Mouse (Mus musculus) macrophage (primary cell): ENCODE results near the gene Epn2. TPM values are rescaled to one million over a fixed set of nuclear protein-coding genes. Genes with fewer than 3 reads are reported as not detected.
"Not testable (repeated sequence)": the region's sequence is repeated elsewhere in the genome, so short reads cannot be mapped to it uniquely, and the experiment has no call there.

Experiments
- H3K27ac ChIP-seq: fragments of 350-480 bp; formaldehyde crosslinking; 2 replicates; pipeline ENCODE4 v1.9.0; 2021
- H3K36me3 ChIP-seq: fragments of 350-480 bp; formaldehyde crosslinking; 2 replicates; pipeline ENCODE4 v1.9.0; 2021; ENCODE audit errors: inconsistent target
- H3K4me3 ChIP-seq: fragments of 350-480 bp; formaldehyde crosslinking; 2 replicates; pipeline ENCODE4 v1.9.0; 2021; ENCODE audit errors: inconsistent target
- H3K79me2 ChIP-seq: fragments of 350-480 bp; formaldehyde crosslinking; 2 replicates; pipeline ENCODE4 v1.9.0; 2021; ENCODE audit errors: inconsistent target
- WGBS: methylation state at CpG from one replicate; pipeline ENCODE4 v1.1.7; 2026; ENCODE audit warnings: inconsistent platforms; ENCODE audit not compliant: missing documents; 5-methylcytosine and 5-hydroxymethylcytosine counted together
- polyA plus RNA-seq: library from polyadenylated mRNA; stranded (reverse); fragments of 250-400 nt; gene quantifications from 3 replicates; pipeline ENCODE4 v1.2.4, GENCODE M21; 2018; ENCODE audit warnings: inconsistent platforms

The Epn2 gene
- polyA plus RNA-seq, 1 experiment from 2014 or later: 0.98 TPM

DNA sequence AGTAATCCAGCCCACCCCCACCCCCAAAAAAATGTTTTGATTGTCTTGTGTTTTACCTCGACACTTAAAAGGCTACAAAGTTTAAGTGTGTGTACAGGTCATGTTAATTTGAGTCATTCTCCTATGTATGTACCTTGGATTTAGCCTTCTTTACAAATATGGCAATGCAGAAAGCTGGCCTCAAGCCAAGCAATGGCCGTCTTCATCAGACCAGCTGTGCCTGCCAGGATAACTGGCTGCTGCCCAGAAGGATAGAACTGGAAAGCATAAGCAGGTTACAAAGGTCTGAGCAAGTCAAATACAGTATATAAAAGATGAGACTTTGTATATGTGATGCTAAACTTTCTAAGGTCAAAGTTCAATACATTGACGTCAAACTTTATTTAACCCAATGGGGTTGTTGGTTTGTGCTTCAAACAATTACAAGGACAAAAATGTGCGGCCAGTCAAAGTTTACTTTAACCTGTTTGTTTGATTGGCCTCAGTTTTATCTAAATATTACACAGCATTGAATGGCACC is 32.7 kb upstream of the Epn2 start:
- H3K79me2 ChIP-seq: no peaks in the 10 kb centered on the region
- no peaks in the 10 kb centered on the region for H3K36me3 ChIP-seq
- no peak overlapping the region for H3K27ac ChIP-seq
- 93% methylated on average over 4 of the region's 4 CpGs for WGBS
- no peak overlapping the region for H3K4me3 ChIP-seq

DNA sequence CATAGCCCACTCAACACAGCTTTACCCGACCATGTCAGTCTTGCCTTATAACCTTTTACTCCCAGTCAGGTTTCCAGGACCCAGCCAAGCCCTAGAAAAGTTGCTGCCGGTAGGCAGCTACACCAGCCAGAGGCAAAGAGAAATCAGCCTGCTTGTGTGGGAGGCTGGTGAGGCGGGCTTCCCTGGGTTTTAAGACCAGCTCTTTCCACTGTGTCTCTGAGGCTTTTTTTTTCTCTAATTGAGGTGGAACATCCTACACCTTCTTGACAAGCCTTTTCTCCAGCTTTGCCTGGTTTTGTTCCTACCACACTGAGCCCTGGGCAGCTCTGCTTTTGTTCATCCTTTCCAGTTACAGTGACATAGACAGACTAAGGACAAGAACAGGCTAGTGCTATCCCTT is 31.7 kb upstream of the Epn2 start:
- Histone ChIP-seq H3K4me3 (no peak overlapping the region), H3K36me3 (no peaks in the 10 kb centered on the region), H3K27ac (no peak overlapping the region), H3K79me2 (no peaks in the 10 kb centered on the region)
- 82% methylated on average over 3 of the region's 3 CpGs for WGBS

DNA sequence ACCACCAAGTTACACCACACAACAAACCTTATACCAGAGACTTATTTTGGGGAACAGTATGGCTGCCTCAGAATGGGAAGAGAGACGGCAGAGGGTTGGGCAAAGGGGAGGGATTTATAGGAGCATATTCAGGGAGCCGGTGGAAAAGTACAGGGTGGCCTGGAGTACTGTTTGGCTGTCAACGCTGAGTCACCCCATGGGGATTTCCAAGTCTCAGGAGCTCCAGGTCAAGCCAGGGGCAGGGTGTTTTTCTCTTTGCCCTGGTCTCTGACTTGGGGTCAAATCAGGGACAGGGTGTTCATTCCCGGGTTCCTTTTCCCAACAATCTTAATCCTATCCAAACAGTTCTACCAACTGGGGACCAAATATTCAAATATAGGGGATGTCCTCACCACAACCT is 28.6 kb upstream of the Epn2 start:
- no peaks in the 10 kb centered on the region for H3K79me2 ChIP-seq
- 89% methylated on average over 3 of the region's 4 CpGs for WGBS
- H3K4me3 ChIP-seq: no peak overlapping the region
- H3K27ac ChIP-seq: no peak overlapping the region
- H3K36me3 ChIP-seq: no peaks in the 10 kb centered on the region

DNA sequence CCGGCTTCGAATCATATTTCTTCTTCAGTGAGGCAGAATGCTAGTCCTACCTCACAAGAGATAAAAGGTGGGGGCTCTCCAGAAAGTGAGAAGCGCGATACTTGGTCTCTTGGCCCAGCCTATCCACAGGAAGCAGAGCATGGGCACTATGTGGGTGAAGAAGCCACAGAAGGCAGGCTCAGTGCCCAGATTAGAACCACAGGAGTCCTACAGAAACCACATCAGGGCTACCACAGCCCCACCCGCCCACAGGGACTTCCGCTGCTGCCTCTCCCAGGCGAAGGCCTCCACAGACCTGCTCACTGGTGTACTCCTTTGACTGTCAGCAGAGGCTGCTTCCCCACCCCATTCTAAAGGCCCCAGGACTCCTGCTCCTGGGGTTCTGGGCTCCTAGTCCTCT is 23.2 kb upstream of the Epn2 start:
- 3% methylated on average over 7 of the region's 7 CpGs for WGBS
- H3K36me3 ChIP-seq: no peaks in the 10 kb centered on the region
- H3K27ac ChIP-seq: no peak overlapping the region
- no peaks in the 10 kb centered on the region for H3K79me2 ChIP-seq
- H3K4me3 ChIP-seq: no peak overlapping the region

DNA sequence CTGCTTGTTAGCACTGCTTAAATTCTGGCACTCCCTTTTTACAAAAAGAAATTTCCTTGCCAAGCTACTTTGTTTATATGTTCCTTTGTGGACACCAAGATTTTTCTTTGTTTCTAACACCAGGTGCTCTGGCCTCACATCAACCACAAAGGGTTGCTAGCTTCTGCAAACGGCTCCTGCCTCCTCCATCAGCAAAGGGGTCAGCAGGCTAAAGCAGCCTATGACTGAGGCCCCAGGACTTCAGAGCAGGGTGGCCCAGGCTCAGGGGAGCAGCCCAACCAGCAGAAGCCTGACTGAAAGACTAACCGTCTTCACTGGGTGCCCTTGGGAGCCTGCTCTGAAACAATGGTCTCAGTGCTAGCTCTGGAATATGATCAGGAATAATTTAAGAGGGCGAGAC is 22.0 kb upstream of the Epn2 start:
- H3K27ac ChIP-seq: no peak overlapping the region
- 49% methylated on average over 3 of the region's 3 CpGs for WGBS
- no peaks in the 10 kb centered on the region for H3K36me3 ChIP-seq
- H3K79me2 ChIP-seq: no peaks in the 10 kb centered on the region
- no peak overlapping the region for H3K4me3 ChIP-seq

DNA sequence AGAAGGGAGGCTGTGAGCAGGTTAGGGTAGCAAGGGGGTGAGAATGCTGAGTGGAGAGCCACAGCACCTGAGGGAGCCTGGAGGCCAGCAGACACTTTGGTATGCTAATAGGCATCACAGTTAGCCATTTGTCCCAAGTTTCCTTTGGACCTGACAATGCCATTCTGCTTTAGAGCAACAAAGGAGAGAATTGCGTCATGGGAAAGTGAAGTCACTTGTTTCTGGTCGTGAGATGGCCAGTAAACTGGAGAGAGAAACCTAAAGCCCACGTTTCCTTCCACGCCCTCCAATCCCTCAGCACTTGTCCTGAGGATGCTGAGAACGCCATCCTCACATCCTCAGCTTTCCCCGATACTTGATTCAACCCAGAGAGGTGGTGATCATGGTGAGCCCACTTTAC is 18.9 kb upstream of the Epn2 start:
- H3K27ac ChIP-seq: no peak overlapping the region
- no peaks in the 10 kb centered on the region for H3K36me3 ChIP-seq
- 51% methylated on average over 6 of the region's 6 CpGs for WGBS
- H3K4me3 ChIP-seq: no peak overlapping the region
- H3K79me2 ChIP-seq: no peaks in the 10 kb centered on the region

DNA sequence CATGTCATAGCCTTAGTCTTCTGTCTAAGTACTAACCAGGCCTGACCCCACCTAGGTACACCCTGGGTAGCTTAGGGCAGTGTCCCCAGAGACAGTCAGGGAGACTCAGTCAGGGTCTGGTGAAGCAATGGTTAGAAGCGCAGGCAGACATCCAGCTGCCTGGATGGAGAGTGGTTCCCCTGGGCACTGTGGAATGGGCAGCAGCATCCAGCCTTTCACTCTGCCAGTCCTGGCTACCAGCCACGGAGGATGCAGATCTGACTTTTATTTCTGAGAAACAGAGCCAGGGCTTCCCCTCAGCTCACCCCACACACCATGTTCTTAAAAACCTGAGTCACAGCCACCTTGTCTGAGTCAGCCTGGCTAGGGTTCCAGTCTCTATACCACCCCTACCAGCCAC is 18.0 kb upstream of the Epn2 start:
- Histone ChIP-seq H3K79me2 (no peaks in the 10 kb centered on the region), H3K4me3 (no peak overlapping the region), H3K36me3 (no peaks in the 10 kb centered on the region), H3K27ac (no peak overlapping the region)
- 68% methylated on average over 2 of the region's 2 CpGs for WGBS

DNA sequence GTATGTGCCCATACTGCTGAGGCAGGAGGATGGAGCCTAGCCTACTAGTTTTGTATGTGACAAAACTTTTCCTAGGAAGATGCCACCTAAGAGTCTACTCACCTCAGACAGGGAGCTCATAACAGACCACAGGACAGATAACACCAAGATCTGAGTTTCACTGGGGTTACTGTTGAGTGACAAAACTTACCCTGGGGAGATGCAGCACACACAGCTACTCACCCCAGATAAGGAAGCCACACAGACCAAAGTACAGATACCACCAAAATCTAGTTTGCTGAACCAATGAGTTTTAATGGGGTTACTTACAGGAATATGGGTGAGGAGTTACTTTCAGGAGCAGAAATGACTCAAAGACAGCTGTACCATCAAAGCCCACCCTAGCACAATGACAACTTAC is 13.6 kb upstream of the Epn2 start:
- H3K79me2 ChIP-seq: no peaks in the 10 kb centered on the region
- H3K36me3 ChIP-seq: no peaks in the 10 kb centered on the region
- H3K4me3 ChIP-seq: no peak overlapping the region
- no peak overlapping the region for H3K27ac ChIP-seq

DNA sequence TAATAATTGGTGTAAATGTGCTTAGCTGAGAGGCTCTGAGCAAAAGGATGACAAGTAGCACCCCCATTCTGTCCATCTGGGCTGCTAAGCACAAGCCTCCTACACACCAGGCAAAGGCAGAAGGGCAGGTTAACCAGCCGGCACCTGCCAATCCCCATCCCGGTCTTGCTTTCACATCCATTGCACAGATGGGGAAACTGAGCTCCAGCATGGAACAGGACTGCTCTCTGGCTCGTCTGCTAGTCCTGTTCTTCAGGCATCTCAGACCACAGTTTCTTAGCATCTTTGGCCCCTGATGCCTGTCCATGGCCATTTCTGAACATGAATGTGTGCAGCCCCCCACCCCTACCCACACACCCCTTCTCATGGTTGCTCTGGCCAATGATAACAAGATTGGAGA is 12.6 kb upstream of the Epn2 start:
- no peaks in the 10 kb centered on the region for H3K36me3 ChIP-seq
- no peak overlapping the region for H3K4me3 ChIP-seq
- no peak overlapping the region for H3K27ac ChIP-seq
- WGBS: 89% methylated on average over 3 of the region's 3 CpGs
- no peaks in the 10 kb centered on the region for H3K79me2 ChIP-seq

DNA sequence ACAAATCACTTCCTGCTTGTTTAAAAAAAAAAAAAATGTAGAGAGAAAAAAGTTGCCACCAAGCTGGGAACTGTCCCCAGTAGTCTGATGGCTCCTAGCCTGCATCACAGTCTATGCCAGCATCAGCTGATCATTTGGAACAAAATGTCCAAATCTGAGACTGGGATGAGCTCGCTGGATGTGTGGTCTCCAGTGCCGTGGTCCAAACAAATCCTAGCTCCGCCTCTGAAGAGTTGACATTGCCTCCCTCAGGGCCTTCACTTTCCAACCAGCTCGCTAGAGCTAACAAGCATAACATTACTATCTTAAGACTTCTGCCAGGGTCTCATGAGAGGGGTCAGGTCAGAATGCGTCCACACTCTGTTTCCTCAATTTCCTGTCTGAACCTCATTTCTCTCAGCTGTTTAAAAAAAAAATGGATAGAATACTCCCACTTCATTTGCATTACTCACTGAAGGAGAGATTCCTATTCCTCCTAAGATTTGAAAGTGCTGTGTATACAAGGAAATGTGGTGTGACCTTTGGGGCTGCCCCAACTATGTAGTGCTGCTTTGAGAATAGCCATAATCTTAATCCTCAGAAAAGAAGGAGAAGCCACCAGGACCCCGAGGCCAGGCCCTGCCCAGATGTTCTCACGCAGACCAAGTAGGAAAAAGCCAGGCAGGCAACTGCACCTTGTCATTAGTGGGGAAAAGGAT is 11.2 kb upstream of the Epn2 start:
- H3K27ac ChIP-seq: no peak overlapping the region
- 58% methylated on average over 7 of the region's 7 CpGs for WGBS
- no peak overlapping the region for H3K4me3 ChIP-seq
- H3K79me2 ChIP-seq: no peaks in the 10 kb centered on the region
- H3K36me3 ChIP-seq: no peaks in the 10 kb centered on the region

DNA sequence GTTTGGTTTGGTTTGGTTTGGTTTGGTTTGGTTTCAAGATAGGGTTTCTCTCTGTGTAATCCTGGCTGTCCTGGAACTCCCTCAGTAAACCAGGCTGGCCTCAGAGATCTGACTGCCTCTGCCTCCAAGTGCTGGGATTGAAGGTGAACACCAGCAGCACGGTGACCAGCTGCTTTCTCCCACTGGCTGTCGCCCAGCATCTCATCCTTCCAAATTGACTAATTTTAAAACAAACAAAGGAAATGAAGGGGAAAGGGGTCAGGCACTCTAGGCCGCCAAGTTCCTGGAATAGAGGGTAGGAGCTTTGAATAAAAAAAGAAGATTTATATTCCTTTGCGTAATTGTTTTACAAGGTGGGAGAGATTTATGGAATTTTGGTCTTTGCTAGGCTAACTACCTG is 5.9 kb upstream of the Epn2 start:
- WGBS: 54% methylated on average over 4 of the region's 4 CpGs
- H3K27ac ChIP-seq: no peak overlapping the region
- no peaks in the 10 kb centered on the region for H3K36me3 ChIP-seq
- H3K79me2 ChIP-seq: no peaks in the 10 kb centered on the region
- H3K4me3 ChIP-seq: no peak overlapping the region

DNA sequence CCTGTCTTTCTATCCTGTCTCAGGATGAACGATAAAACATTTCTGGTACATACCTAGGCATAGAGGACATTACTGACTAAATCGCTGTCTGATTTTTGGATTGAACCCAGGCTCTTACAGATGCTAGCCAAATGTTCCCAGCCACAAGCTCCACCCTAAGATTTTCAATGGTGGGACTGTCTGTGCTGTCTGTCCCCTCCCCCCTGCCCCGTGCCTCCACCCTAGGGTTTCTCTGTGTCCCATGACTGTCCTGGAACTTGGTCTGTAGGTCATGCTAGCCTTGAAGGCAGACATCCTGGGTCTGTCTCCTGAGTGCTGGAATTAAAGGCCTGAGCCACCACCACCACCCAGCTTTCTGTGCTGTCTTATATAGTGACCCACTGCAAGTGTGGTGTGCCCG is 5.3 kb upstream of the Epn2 start:
- Histone ChIP-seq H3K79me2 (no peaks in the 10 kb centered on the region), H3K4me3 (no peak overlapping the region), H3K36me3 (no peaks in the 10 kb centered on the region), H3K27ac (no peak overlapping the region)
- 76% methylated on average over 4 of the region's 4 CpGs for WGBS

DNA sequence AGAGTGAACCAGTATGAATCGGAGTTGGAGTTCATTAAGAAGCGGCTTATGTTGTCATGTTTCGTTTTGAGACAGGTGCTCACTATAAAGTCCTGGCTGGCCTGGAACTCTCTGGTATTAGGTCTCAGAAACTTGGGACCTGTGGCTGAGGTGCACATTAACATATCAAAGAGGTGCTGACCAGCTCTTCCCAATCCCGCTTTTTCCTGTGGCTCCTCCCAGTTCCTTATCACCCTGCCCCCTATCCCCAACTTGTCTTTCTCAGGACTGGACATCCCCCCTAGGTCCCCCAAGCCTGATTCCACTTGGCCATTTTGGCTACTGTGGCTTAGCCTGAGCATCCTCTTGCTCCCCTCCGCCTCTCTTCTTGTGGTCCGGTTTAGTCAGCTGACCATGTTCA is 4.6 kb upstream of the Epn2 start:
- H3K4me3 ChIP-seq: no peak overlapping the region
- WGBS: 89% methylated on average over 6 of the region's 6 CpGs
- H3K79me2 ChIP-seq: no peaks in the 10 kb centered on the region
- H3K36me3 ChIP-seq: no peaks in the 10 kb centered on the region
- H3K27ac ChIP-seq: no peak overlapping the region

DNA sequence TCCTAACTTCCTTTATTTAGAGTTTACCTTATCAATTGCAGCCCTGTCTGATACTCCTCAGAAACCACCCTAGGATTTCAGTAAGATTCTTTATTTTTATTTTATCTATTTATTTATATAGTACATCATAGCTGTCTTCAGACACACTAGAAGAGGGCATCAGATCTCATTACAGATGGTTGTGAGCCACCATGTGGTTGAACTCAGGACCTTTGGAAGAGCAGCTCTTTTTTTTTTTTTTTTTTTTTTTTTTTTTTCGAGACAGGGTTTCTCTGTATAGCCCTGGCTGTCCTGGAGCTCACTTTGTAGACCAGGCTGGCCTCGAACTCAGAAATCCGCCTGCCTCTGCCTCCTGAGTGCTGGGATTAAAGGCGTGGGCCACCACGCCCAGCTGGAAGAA is 3.3 kb upstream of the Epn2 start:
- H3K4me3 ChIP-seq, H3K79me2 ChIP-seq, H3K27ac ChIP-seq, H3K36me3 ChIP-seq: not testable (repeated sequence)
- 71% methylated on average over 1 of the region's 5 CpGs for WGBS

DNA sequence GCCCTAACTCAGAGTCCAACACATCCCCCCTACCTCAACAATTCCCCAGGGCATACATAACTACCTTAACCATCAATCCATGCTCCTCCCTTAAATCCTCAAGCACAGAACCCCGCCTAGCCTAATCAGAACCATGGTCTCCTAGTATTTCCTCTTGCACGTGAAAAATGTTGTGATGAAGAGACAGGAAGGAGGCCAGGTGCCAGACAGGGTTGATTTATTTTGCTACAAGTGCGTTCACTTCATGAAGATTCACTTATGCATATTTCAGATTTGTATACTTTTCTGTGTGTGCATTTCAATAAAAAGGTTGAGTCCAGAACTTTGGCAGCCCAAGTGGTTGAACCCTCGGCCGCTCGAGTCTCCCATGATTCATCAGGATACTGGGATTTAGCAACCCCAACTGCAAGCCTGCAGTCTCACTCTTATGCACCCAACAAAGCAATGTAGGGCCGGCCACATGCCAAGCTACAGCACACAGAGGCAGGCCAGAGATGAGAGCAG is 443 bp upstream of the Epn2 start:
- H3K36me3 ChIP-seq: no peaks in the 10 kb centered on the region
- no peak overlapping the region for H3K27ac ChIP-seq
- no peaks in the 10 kb centered on the region for H3K79me2 ChIP-seq
- WGBS: 71% methylated on average over 7 of the region's 7 CpGs
- no peak overlapping the region for H3K4me3 ChIP-seq

DNA sequence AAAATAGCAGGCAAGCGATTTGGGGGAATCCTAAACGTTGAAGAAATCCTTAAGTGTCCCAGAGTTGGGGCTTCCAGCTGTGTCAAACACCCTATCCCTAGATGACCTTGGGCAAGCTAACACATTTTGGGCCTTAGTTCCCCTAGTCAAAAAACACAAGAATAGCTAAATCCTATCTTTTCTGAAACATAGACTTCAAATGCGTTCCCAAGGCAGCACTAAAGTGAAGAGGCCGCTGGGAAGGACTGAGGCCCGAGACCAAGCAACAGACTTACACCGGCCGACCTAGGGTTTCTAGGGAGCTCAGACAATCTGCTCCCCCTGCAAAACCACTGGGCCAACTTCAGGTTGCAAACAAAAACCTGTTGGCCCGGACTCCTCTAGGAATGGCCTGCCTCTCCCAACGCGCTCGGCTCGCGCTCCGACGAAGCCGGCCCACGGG is 925 bp downstream of the Epn2 start:
- H3K36me3 ChIP-seq: no peaks in the 10 kb centered on the region
- 14% methylated on average over 16 of the region's 17 CpGs for WGBS
- H3K4me3 ChIP-seq: no peak overlapping the region
- no peak overlapping the region for H3K27ac ChIP-seq
- no peaks in the 10 kb centered on the region for H3K79me2 ChIP-seq
